Mouse (Mus musculus) Patski (cell line): ENCODE data around the gene Ing3. TPM values are rescaled to one million over a fixed set of nuclear protein-coding genes. Genes with fewer than 3 reads are reported as not detected.

Experiments
- ATAC-seq: fragments of 100-300 bp; one replicate; pipeline ENCODE4 v1.8.0; 2021
- CTCF ChIA-PET: fragments of 350-600 bp; sonication (Branson Sonifier 250); formaldehyde crosslinking; loops from one replicate; lab custom pipeline; 2022; ENCODE audit warnings: inconsistent platforms; lab: Charles Lee
- POLR2A ChIA-PET: fragments of 350-600 bp; sonication (Branson Sonifier 250); formaldehyde crosslinking; loops from one replicate; lab custom pipeline; 2022; ENCODE audit warnings: antibody characterized with exemption, inconsistent platforms; lab: Charles Lee
- DNase-seq: peaks from one replicate; pipeline ENCODE4 v3.0.0-alpha.2; 2011; ENCODE audit warnings: low read depth, low spot score
- H3K27me3 ChIP-seq: fragments of 371-371 bp; one replicate; pipeline ENCODE4 v1.5.1; 2021
- CTCF ChIP-seq: fragments of 100-300 bp; IDR thresholded peaks from one replicate; pipeline ENCODE4 v1.5.1; 2021
- in situ Hi-C: fragments of 300-500 bp; cut with MboI; formaldehyde crosslinking; loops from 3 replicates; pipeline ENCODE4 v1.11.1; 2018; ENCODE audit warnings: low pct_unique_long_range_greater_than_20kb, mixed read lengths
- polyA plus RNA-seq: library from polyadenylated mRNA; unstranded; gene quantifications from one replicate; pipeline ENCODE4 v1.2.3, GENCODE M21; 2021

The Ing3 gene
- polyA plus RNA-seq, 1 experiment from 2014 or later = 19.9 TPM

DNA sequence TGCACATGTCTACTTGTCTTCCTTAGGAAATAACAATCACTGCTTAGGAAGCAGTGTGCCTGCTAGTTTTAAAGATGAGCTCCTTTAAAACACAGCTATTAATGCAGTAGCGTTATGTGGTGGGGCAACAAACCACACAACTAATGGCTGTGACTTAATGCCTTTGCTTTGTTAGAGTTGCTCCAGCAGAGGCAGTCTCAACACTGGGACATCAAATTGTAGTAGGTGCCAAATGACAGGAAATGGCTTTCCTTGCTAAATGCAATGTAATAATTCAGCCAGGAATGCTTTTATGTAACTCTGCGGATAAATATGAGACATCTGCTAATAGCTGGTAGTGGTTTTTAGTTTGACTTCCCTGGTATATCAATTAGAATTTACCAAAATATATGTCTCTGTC, 28.2 kb downstream of the Ing3 start:
- ATAC-seq (no peak), DNase-seq (no peak)
- no peak for TF ChIP-seq CTCF
- POLR2A ChIA-PET = no interaction called here
- in situ Hi-C loops = no loop called here
- H3K27me3 ChIP-seq = no peaks in the 10 kb centered on the region
- CTCF ChIA-PET = interaction anchor here (0.8 to 1.3 kb wide), 5 partner anchors 9 to 198 kb away, joined by 3 to 4 read pairs (median 3); no protein-coding TSS in a partner anchor

GRCm38 (mm10) chr6:21981114-21981513, 31.7 kb downstream of the Ing3 start:
- H3K27me3 ChIP-seq = peaks cover 5% of the 10 kb centered on the region
- ATAC-seq (no peak), DNase-seq (no peak)
- in situ Hi-C loops = no loop called here
- POLR2A ChIA-PET = interaction anchor here (0.9 kb wide), 1 partner anchor 15 kb away, joined by 4 read pairs; no protein-coding TSS in a partner anchor
- TF ChIP-seq CTCF = no peak
- CTCF ChIA-PET = interaction anchor here (0.8 to 1.6 kb wide), 4 partner anchors 11 to 130 kb away, joined by 3 to 4 read pairs (median 3); no protein-coding TSS in a partner anchor

DNA sequence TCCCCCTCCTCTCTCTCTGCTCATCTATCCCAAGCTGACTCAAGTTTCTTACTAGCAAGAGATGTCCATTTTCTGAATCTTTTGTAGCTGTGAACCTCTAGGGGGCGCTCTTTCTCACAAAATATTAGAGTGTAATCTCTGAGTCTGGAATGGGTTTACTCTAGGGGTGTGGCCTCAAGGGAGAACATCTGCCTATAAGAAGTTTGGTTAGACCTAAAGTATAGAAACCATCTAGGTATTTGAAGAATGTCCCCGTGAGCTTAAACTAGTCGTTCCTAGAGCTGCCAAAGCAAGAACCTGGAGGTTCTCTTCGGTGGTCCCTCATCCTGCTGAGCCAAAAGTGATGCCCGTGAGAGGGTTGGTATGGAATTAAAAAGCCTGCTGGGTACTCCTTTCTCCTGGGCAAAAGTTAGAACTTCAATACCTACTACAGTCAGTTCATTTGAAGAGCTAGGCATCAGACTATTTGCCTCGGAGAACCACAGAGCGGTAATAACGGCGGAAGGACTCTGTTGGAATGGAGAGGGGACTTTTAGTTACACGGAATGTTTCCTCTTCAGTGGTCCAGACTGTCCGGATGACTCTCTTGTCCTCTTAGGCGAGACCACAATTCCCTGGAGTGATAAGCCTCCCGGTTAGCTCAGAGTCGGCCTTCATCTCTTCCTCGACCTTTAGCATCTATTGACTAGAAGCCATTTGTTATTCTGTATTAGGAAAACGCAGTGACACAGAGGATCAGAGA, 35.8 kb downstream of the Ing3 start:
- TF ChIP-seq CTCF = peak; percentile 51
- H3K27me3 ChIP-seq = peaks cover 26% of the 10 kb centered on the region
- POLR2A ChIA-PET = no interaction called here
- CTCF ChIA-PET = interaction anchor here (0.8 to 1.9 kb wide), 4 partner anchors 10 to 16 kb away, joined by 3 to 4 read pairs (median 3); no protein-coding TSS in a partner anchor
- DNase-seq (no peak), ATAC-seq (no peak)
- in situ Hi-C loops = no loop called here

GRCm38 (mm10) chr6:21985732-21986540, 36.6 kb downstream of the Ing3 start, which contains the start of gene Cped1:
Cped1 (plus strand) TSS chr6:21985916.
- ATAC-seq (no peak), DNase-seq (no peak)
- in situ Hi-C loops = no loop called here
- TF ChIP-seq CTCF = no peak
- peaks cover 34% of the 10 kb centered on the region for H3K27me3 ChIP-seq
- CTCF ChIA-PET = interaction anchor here (0.9 to 1.9 kb wide), 3 partner anchors 10 to 16 kb away, joined by 3 to 4 read pairs (median 3); no protein-coding TSS in a partner anchor
- POLR2A ChIA-PET = no interaction called here

DNA sequence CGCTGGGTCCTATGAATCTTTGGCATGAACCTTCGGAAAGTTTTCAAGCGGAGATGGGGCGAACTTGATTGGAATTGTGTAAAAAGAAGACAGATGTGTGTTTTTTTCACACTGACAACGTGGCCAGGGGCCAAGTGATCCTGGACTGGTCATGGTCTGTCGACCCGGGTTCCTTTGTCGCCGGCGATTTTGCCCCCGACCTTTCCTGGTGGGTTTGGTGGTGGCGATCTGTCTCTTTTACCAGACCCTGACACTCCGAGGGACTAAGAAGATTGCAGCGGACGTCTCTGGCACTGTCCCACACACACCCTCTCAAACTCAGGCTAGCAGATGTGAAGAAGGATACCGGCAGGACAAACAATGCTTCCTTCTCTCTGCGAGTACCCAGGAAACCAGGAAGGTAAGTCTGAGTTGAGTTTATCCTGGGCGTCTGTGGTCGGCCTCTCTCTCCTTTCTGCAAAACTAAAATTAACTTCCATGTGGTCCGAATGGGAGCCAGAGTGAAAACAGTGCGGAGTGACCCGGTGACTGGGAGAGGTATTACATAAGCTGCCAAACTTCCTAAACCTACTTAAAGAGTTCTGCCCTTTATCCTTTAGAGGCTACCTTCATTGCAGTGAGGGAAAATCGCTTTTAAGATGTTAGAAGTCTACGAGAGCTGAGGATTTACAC, 37.4 kb downstream of the Ing3 start:
- ChIA-PET CTCF (no interaction called here), POLR2A (no interaction called here)
- in situ Hi-C loops = no loop called here
- no peak for TF ChIP-seq CTCF
- peaks cover 40% of the 10 kb centered on the region for H3K27me3 ChIP-seq
- ATAC-seq (no peak), DNase-seq (no peak)

GRCm38 (mm10) chr6:21987554-21987953, 38.2 kb downstream of the Ing3 start:
- H3K27me3 ChIP-seq = peaks cover 44% of the 10 kb centered on the region
- in situ Hi-C loops = no loop called here
- no peak for TF ChIP-seq CTCF
- ATAC-seq = no peak
- CTCF ChIA-PET = no interaction called here
- no peak for DNase-seq
- POLR2A ChIA-PET = no interaction called here

DNA sequence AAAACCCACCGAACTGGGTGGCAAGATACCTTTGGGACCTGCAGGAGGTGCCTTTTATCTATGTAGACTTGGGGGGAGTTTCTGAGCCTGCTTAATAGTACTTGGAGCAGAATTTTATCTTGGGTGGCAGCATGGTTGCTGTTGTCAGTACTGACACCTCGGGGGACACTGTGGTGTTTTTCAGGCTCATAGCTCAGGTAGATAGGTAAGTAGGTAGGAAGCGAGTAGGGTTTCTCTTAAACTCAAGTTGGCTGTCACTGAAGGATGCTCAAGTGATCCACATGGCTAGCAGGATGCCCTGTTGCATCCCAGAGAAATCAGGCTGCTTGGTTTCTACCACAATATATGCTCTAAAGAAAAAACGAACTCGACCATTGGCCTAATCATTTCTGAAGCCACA, 38.9 kb downstream of the Ing3 start:
- no peak for TF ChIP-seq CTCF
- ChIA-PET POLR2A (no interaction called here), CTCF (no interaction called here)
- ATAC-seq (no peak), DNase-seq (no peak)
- H3K27me3 ChIP-seq = peaks cover 44% of the 10 kb centered on the region
- in situ Hi-C loops = no loop called here

- H3K27me3 ChIP-seq = peaks cover 44% of the 10 kb centered on the region
- no peak for TF ChIP-seq CTCF
- ChIA-PET CTCF (no interaction called here), POLR2A (no interaction called here)
- no peak for DNase-seq
- ATAC-seq = no peak
- in situ Hi-C loops = no loop called here
Observed at GRCm38 (mm10) chr6:21989081-21989480, 39.7 kb downstream of the Ing3 start.

DNA sequence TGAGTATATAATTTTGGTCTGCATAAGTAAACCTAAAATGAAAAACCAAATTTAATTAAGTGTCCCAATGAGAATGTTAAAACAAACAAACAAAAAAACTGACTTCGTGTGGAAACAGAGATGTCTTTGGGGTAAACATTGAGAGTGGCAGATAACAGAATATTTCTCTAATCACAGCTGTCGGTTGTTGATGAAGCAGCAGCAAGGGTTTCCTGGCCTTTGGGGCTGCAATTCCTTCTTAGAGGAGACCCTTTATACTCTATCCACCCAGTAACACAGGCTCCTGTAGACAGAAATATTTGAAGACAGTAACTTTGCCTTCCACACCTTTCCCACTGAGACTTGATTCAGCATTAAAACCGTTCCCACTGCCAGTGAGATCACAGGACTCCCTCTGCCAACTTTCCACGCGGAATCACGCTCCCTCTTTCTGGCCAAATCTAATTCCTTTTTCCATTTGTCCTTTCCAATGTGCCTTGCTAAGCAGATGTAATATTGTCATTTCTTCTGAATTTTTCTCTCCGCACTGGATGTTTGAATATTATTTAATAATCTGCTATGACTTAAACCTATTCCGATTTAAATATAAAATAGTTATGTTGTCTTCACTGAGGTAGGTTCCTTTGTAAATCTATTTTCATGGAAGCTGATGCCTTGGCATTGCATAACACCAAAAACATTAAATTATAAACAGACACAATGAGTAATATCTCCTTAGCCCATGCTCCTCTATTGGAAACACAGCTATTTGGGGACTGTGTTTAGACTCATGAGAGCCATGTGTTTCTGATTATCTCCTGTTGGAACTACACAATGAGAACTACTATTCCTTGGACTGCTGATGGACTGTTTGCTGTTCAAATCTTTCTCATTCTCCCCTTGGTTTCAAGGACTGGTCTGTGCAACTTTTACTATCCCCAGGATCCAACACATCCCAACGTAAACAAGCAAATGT, 41.1 kb downstream of the Ing3 start:
- no peak for TF ChIP-seq CTCF
- in situ Hi-C loops = no loop called here
- DNase-seq (no peak), ATAC-seq (no peak)
- H3K27me3 ChIP-seq = peaks cover 44% of the 10 kb centered on the region
- ChIA-PET CTCF (no interaction called here), POLR2A (interaction anchor here (0.9 kb wide), 1 partner anchor 18 kb away, joined by 3 read pairs; no protein-coding TSS in a partner anchor)
